In genomic region chr2:4918860-4919739, GRCm38 (mm10) we compare ENCODE assay signal across 8 mouse cellular contexts. TPM values are rescaled to one million over a fixed set of nuclear protein-coding genes. Genes with fewer than 3 reads are reported as not detected.
DNase-seq lines count a peak whose midpoint lies in the region; ATAC-seq and TF ChIP-seq lines count a peak whose summit lies in the region.

Gene Phyh, plus strand, starts transcription at chr2:4919019.

- no peaks in the 10 kb centered on the region for H3K27me3 ChIP-seq in hindbrain, embryonic 16.5 days (replicated peaks; ENCODE audit: control insufficient read depth, insufficient read depth, low read length)

- H3K36me3 ChIP-seq in hindbrain, embryonic 16.5 days (ENCODE audit: control insufficient read depth, insufficient read depth, low read length): no peaks in the 10 kb centered on the region

- H3K4me3 ChIP-seq in gastrocnemius, adult 2 months: peak within 1 kb of the TSS; percentile 80
- H3K4me3 ChIP-seq in hindbrain, embryonic 16.5 days (ENCODE audit: low read length): peak within 1 kb of the TSS; percentile 51

- ATAC-seq in common myeloid progenitor, adult 5-6 weeks (replicated peaks; ENCODE audit: low read depth, poor library complexity, severe bottlenecking): peak; percentile 92
- ATAC-seq in hindbrain, embryonic 16.5 days: peak; percentile 94

- H3K9ac ChIP-seq in hindbrain, embryonic 16.5 days (ENCODE audit: low read depth, low read length): peak within 1 kb of the TSS; percentile 73

- peak; percentile 49 for TF ChIP-seq CTCF in gastrocnemius, adult 2 months (IDR thresholded peaks at IDR 0.05)

- WGBS in hindbrain, embryonic 16.5 days: 7% methylated on average over 35 of the region's 35 CpGs

- H3K9me3 ChIP-seq in hindbrain, embryonic 16.5 days (ENCODE audit: control insufficient read depth, low read length): no peaks in the 10 kb centered on the region

- H3K4me2 ChIP-seq in hindbrain, embryonic 16.5 days (ENCODE audit: low read length): peak within 1 kb of the TSS; percentile 71

- intact Hi-C loops in gastrocnemius, adult 2 months (cut with DNase I): loop anchor here (5.0 kb wide), 2 partner anchors 93 to 533 kb away; partner anchors contain the start of gene Mcm10

- peaks cover 3% of the 10 kb centered on the region for H3K4me1 ChIP-seq in hindbrain, embryonic 16.5 days (ENCODE audit: control insufficient read depth, insufficient read depth, low read depth, low read length)

- H3K27ac ChIP-seq in gastrocnemius, adult 2 months: peak within 1 kb of the TSS; percentile 97
- peak within 1 kb of the TSS; percentile 81 for H3K27ac ChIP-seq in hindbrain, embryonic 16.5 days (ENCODE audit: low read depth, low read length)

- DNase-seq in ZHBTc4 (ENCODE audit: low read depth, low spot score): peak; percentile 95
- DNase-seq in gastrocnemius, adult 2 months: peak; percentile 94
- DNase-seq in left cerebral cortex, adult 11 months (ENCODE audit: low spot score): peak; percentile 76
- peak; percentile 95 for DNase-seq in lung, postnatal 36 days
- DNase-seq in retina, embryonic 14.5 days (ENCODE audit: low spot score): peak; percentile 81
- peak; percentile 80 to 83 for DNase-seq in thymus, postnatal 36 days

RNA-seq across cellular contexts. Expression of gene Phyh, which starts in this region (rescaled TPM):
- 18.6 and 27.3 TPM in 2 replicates for total RNA-seq in common myeloid progenitor, adult 5-6 weeks (2017)
- total RNA-seq in gastrocnemius, adult 2 months (2021): 100 to 1,000 TPM; 179 to 280 TPM
- 95.9 and 120 TPM in 2 replicates for polyA plus RNA-seq in hindbrain, embryonic 16.5 days (2015; fragmentation: Nextera tagmentation; extraction: Ambion mirVana)

Comparison
In these comparisons a context has a peak if more than half of its experiments do, and no peak if none do; other contexts are left out.
1. Peak in every context shown above with its lines: DNase-seq, ATAC-seq, H3K4me3 ChIP-seq and H3K27ac ChIP-seq.